Mouse (Mus musculus) thymus, adult 2 months (tissue): ENCODE measurements at regions not wholly inside any gene's neighbourhood (a gene's known extent, or its start where the extent isn't known, plus 50 kb on each side); places are given as distances from the start of the nearest gene placed in this dataset.

Source experiments
- CTCF ChIP-seq: fragments of 200-500 bp; IDR thresholded peaks from 2 replicates; pipeline ENCODE4 v1.5.1; 2012; ENCODE audit warnings: mild to moderate bottlenecking, control low read depth, low read length, moderate library complexity, borderline replicate concordance; ENCODE audit not compliant: control insufficient read depth, poor library complexity, insufficient read depth; ENCODE audit errors: extremely low read depth
- POLR2A ChIP-seq: fragments of 200-500 bp; IDR thresholded peaks from 2 replicates; pipeline ENCODE4 v1.6.1; 2012; ENCODE audit warnings: mild to moderate bottlenecking, low read length, control low read depth, moderate library complexity; ENCODE audit not compliant: control insufficient read depth, poor library complexity, insufficient read depth; ENCODE audit errors: extremely low read depth

GRCm38 (mm10) chr10:122183025-122183424 is 85.9 kb upstream of the Rxylt1 start:
- TF ChIP-seq CTCF (no peak), POLR2A (no peak)
